23 mouse cellular contexts compared by ENCODE assay signal in genomic region chr7:135990321-135990720, GRCm38 (mm10).
"Had no signal": no experiment of that assay in that cellular context is flagged by ENCODE, and none has a peak within 500 bp of the region (broad histone marks: within the 10 kb centered on the region; RNA-seq: fewer than 3 reads in every experiment).

No protein-coding gene starts in this region.

- DNase-seq: kidney, adult 11 months; kidney, adult 9 months; kidney, postnatal 14 days; kidney, postnatal 4 days; left cerebral cortex, postnatal 4 days; liver, postnatal 0 days; lung, embryonic 14.5 days; right cerebral cortex, postnatal 25 days; spleen, adult 18-20 months; thymus, adult 18-20 months; thymus, postnatal 36 days had no signal

- H3K4me1 ChIP-seq: limb, embryonic 15.5 days; midbrain, embryonic 10.5 days; midbrain, embryonic 13.5 days; stomach, embryonic 15.5 days had no signal

- ATAC-seq: liver, postnatal 0 days; lung, postnatal 0 days; midbrain, embryonic 13.5 days; midbrain, embryonic 16.5 days had no signal

- H3K9me3 ChIP-seq: limb, embryonic 12.5 days; limb, embryonic 15.5 days; midbrain, embryonic 10.5 days; midbrain, embryonic 13.5 days; neural tube, embryonic 13.5 days; stomach, embryonic 15.5 days had no signal

- H3K27ac ChIP-seq: limb, embryonic 12.5 days; limb, embryonic 15.5 days; liver, embryonic 14.5 days; macrophage; midbrain, embryonic 10.5 days; midbrain, embryonic 13.5 days; neural tube, embryonic 13.5 days; stomach, embryonic 15.5 days had no signal

- H3K36me3 ChIP-seq: limb, embryonic 12.5 days; limb, embryonic 15.5 days; midbrain, embryonic 10.5 days; midbrain, embryonic 13.5 days; neural tube, embryonic 13.5 days; stomach, embryonic 15.5 days had no signal

- H3K9ac ChIP-seq: limb, embryonic 12.5 days; limb, embryonic 15.5 days; liver, embryonic 14.5 days; liver, postnatal 0 days; lung, embryonic 14.5 days; midbrain, embryonic 13.5 days; neural tube, embryonic 13.5 days; stomach, embryonic 15.5 days had no signal

- H3K4me3 ChIP-seq: limb, embryonic 12.5 days; limb, embryonic 15.5 days; midbrain, embryonic 10.5 days; midbrain, embryonic 13.5 days; myocyte; neural tube, embryonic 13.5 days; stomach, embryonic 15.5 days had no signal

- H3K4me2 ChIP-seq: limb, embryonic 12.5 days; limb, embryonic 15.5 days; liver, embryonic 11.5 days; lung, embryonic 14.5 days; midbrain, embryonic 13.5 days; neural tube, embryonic 13.5 days; stomach, embryonic 15.5 days had no signal

- H3K27me3 ChIP-seq: limb, embryonic 15.5 days; midbrain, embryonic 13.5 days; neural tube, embryonic 13.5 days; stomach, embryonic 15.5 days had no signal
